Mouse (Mus musculus): ENCODE results near the gene Acaa1b. TPM values are rescaled to one million over a fixed set of nuclear protein-coding genes. Genes with fewer than 3 reads are reported as not detected.

Gene Acaa1b
- polyA plus RNA-seq, 1 experiment from 2014 or later, result 1.7 TPM

- Histone ChIP-seq H3K4me2 (ENCODE audit: low read length) (no peak overlapping the region), H3K36me3 (ENCODE audit: control insufficient read depth, insufficient read depth) (no peaks in the 10 kb centered on the region), H3K4me3 (replicated peaks; ENCODE audit: low read length) (no peak overlapping the region), H3K9ac (replicated peaks; ENCODE audit: low read depth, low read length) (no peak overlapping the region), H3K4me1 (replicated peaks; ENCODE audit: control insufficient read depth, insufficient read depth, low read length) (peaks cover 8% of the 10 kb centered on the region), H3K27ac (ENCODE audit: low read length) (no peak overlapping the region), H3K9me3 (ENCODE audit: control insufficient read depth, low read length) (no peaks in the 10 kb centered on the region), H3K27me3 (replicated peaks; ENCODE audit: control insufficient read depth, insufficient read depth, low read length) (peaks cover 7% of the 10 kb centered on the region; the same call in 1 of the 2 replicates)
- WGBS, result 17% methylated on average over 15 of the region's 15 CpGs
- no peak for ATAC-seq
Measured at GRCm38 (mm10) chr9:119100177-119100898, 56.6 kb downstream of the Acaa1b start.

Other genes starting within 250 kb of the Acaa1b start
- 7.2 and 8.8 TPM in 2 replicates for gene Ctdspl, start 230.6 kb downstream of the Acaa1b start, polyA plus RNA-seq (2015; fragmentation: Nextera tagmentation; extraction: Ambion mirVana)
- gene Vill, start 104.3 kb downstream of the Acaa1b start, polyA plus RNA-seq (2015; fragmentation: Nextera tagmentation; extraction: Ambion mirVana), result 1.5 and 2.8 TPM in 2 replicates
- 12.9 and 13.0 TPM in 2 replicates for gene Plcd1, start 63.6 kb downstream of the Acaa1b start, polyA plus RNA-seq (2015; fragmentation: Nextera tagmentation; extraction: Ambion mirVana)
- gene Dlec1, start 54.6 kb downstream of the Acaa1b start, polyA plus RNA-seq (2015; fragmentation: Nextera tagmentation; extraction: Ambion mirVana), result 0.47 and 0.57 TPM in 2 replicates
- not detected in 2 replicates for gene Gm47289, start 2.1 kb upstream of the Acaa1b start, polyA plus RNA-seq (2015; fragmentation: Nextera tagmentation; extraction: Ambion mirVana)
- 0.18 TPM in 1 of 2 replicates, not detected in the other for gene Slc22a13, start 52.0 kb upstream of the Acaa1b start, polyA plus RNA-seq (2015; fragmentation: Nextera tagmentation; extraction: Ambion mirVana)
- 13.4 and 14.6 TPM in 2 replicates for gene Oxsr1, start 165.3 kb upstream of the Acaa1b start, polyA plus RNA-seq (2015; fragmentation: Nextera tagmentation; extraction: Ambion mirVana)
- gene Acaa1a, start 182.6 kb upstream of the Acaa1b start, polyA plus RNA-seq (2015; fragmentation: Nextera tagmentation; extraction: Ambion mirVana), result 107 and 119 TPM in 2 replicates
- 4.4 and 6.2 TPM in 2 replicates for gene Myd88, start 184.3 kb upstream of the Acaa1b start, polyA plus RNA-seq (2015; fragmentation: Nextera tagmentation; extraction: Ambion mirVana)
- 3.0 and 3.8 TPM in 2 replicates for gene Xylb, start 200.3 kb upstream of the Acaa1b start, polyA plus RNA-seq (2015; fragmentation: Nextera tagmentation; extraction: Ambion mirVana)
- gene Slc22a14, start 208.5 kb upstream of the Acaa1b start, polyA plus RNA-seq (2015; fragmentation: Nextera tagmentation; extraction: Ambion mirVana), result not detected in 2 replicates
- gene Acvr2b, start 245.0 kb upstream of the Acaa1b start, polyA plus RNA-seq (2015; fragmentation: Nextera tagmentation; extraction: Ambion mirVana), result 26.5 and 32.7 TPM in 2 replicates

Measured in forebrain, embryonic 16.5 days (tissue).